Mouse (Mus musculus) c-Kit-positive CD71-positive TER-119-negative erythroid progenitor cells, embryonic 14.5 days (primary cell): ENCODE measurements around the gene Spata31d1d.
"Not testable (repeated sequence)": the region's sequence is repeated elsewhere in the genome, so short reads cannot be mapped to it uniquely, and the experiment has no call there.

Experiments used
- DNase-seq: peaks from one replicate; pipeline ENCODE4 v3.0.0-alpha.2; 2013; ENCODE audit warnings: low read depth

The Spata31d1d gene

DNA sequence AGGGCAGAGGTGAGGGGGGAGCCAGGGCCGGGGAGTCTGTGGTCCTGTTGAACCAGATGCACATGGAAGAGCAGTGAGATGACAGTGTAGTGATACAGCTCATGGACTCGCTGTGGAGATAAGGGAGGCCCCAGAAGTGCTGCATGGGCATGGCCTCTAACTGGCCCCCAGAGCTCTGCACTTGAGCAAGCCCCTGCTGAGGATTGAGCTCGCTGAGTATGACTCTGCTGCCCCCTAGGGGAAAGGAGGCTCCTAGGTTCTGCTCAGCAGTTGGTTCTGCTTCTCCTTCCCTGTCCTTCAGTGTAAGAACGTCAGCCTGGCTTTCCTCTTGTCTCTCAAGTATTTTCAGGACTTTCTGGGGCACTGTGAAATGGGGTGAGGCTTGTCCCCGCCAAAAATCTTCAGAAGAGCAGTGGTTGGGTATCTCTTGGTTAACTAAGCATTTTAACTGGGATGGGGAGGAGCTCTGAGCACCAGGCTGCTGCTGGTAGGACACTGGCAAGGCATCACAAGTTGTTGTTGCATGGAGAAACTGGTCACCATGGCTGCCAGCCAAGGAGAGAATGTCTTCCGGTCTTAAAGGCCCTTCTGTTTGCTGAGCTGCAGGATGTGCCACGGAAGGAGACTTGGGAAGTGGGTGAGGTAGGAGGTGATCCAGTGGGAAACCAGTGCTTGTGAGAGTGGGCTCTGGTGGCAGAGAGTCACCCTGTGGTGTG lies 3.0 kb downstream of the Spata31d1d start:
- peak; percentile 78 for DNase-seq

DNA sequence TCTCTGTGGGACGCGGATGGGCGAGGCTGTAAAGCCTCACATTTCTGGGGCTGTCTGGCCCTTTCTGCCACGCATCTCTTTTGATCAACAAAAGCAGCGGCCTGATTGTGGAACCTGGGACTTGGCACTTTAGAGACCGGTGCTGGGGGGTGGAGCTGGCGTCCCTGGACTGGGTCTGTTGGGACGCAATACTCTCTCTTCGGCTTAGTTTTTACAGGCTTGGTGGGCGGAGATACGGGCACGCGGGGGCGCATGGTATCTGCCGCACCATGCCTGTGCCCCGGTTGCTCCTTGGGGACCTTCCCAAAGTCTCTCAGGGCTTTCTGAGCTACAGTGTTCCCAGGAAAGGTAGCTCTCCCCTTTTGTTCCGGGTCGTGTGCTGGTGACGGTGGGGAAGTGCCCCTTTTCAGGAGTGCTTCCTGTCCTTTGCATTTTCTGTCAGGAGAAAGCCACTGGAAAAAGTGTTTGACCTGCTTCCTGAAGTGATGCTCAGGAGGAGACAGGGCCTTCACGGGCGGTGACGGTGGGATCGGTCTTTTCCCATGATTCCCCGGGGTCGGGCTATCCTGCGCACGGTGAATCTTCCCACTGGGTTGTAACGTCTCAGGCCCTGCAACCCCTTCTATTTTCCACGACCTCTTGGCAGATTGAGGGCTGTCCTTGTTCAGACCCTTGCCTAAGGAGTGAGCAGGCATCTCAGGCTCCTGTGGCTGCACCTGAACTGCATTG lies 5.2 kb downstream of the Spata31d1d start:
- DNase-seq, result no peak

DNA sequence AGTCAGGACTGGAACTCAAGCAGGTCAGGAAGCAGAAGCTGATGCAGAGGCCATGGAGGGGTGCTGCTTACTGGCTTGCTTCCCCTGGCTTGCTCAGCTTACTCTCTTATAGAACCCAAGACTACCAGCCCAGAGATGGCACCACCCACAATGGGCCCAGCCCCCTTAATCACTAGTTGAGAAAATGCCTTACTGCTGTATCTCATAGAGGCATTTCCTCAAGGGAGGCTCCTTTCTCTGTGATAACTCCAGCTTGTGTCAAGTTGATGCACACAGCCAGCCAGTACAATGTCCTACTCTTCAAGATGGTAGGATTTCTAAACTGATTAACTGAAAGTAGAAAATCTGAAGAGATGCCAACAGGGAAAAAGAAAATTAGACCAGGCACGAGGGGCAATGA lies 9.5 kb downstream of the Spata31d1d start:
- DNase-seq, result not testable (repeated sequence)

DNA sequence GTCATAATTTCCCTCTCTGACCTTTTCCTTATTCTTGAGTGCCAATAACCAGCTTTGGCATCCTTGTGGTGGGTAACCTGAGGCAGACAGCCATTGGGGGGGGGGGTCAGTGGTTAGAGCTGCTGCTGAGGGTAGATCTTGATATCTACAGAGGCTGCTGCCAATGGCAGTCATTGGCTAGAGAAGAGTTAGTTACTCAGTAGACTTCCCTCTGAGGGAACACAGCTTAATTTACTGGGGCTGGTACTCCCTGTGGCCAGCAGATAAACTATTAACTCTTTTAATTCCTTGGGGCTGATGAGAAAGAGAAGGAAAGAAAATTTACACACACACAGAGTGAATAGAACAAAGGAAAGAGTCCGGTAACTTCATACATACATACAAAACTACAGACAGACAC lies 12.1 kb downstream of the Spata31d1d start:
- no peak for DNase-seq

DNA sequence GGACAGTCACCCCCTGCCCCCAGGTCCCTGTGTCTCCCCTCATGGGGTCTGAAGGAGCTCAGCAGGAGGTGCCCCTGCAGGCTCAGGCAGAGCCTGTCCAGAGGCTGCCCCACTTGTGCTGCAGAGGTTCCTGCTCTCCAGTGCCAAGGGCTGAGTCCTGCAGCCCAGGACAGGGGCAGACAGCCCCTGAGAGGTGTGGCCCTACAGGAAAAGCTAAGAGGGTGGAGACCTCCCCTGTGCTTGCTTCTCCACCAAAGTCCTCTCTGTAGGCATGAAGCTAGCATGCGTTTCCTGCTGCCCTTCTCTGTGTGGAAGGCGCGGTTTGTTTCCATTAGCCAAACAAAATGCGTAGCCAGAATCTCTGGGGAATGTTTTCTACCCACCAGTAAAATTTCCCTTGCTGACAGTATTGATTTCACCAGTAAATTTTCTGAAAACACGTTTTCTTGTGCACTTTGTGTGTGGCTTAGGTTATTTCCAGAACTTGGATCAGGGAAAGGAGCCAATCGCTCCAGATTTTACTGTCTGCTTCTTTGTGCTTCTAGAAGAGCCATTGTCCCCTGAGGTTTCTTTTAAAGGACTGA lies 12.6 kb downstream of the Spata31d1d start:
- DNase-seq, result not testable (repeated sequence)

DNA sequence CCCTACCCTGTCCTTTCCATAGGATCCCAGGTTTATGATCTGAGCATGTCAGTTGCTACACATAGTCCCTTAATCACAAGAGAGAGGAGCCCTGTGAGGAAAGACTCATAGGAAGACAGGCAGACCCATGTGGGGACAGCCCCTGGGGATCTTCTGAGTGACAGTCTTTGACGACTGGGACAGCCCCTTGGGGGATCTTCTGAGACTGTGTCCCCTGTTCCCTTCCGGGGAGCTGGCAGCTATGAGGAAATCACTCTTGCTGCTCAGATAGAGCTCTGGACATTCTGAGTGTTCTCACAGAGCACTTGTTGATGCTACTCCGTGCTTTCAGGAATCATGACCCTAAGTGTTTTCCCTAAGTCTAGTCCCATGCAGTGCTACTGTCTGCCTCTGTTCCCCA lies 17.8 kb downstream of the Spata31d1d start:
- no peak for DNase-seq

DNA sequence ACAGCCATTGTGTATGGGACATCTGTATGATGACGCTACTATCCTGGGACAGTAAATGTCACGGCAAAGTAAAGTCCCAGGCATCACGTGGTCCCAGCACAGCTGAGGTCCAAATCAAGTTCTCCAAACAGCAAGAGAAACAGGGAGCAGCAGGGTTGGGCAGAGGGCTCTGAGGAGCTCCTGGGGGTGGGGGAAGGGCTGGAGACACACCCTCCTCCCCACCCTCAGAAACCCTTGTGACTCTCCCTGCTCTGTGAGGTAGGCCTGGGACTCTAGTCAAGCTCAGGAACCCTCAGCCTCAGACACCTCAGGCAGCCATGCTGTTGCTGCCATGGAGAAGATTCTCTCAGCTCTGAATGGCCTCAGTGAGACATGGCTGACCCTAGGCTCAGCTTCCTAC lies 19.6 kb downstream of the Spata31d1d start, which contains the start of gene Spata31d1b:
Gene Spata31d1b, plus strand, starts transcription at position 301 of the 400 bp plus-strand sequence.
- DNase-seq, result not testable (repeated sequence)

DNA sequence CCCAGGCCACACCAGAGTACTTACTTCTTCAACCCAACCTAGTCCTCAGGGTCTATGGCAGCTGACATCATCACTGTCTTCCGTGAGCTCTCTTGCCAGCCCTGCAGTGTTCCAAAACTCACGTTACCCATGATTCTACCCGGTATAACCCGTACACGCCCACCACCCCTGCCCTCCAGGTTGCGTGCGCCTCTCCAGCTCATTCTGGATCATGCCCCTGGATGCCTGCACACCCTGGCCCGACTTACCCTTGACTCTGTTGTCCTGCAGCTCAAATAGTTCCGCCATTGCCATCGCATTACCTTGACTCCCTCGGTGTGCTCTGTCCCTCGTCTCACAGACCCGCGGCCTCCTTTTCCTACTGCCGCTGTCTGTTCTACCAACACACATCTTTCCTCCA lies 21.3 kb downstream of the Spata31d1d start, which contains the start of gene Spata31d1a:
Gene Spata31d1a, minus strand, starts transcription at position 101 of the 400 bp plus-strand sequence.
- no peak for DNase-seq

DNA sequence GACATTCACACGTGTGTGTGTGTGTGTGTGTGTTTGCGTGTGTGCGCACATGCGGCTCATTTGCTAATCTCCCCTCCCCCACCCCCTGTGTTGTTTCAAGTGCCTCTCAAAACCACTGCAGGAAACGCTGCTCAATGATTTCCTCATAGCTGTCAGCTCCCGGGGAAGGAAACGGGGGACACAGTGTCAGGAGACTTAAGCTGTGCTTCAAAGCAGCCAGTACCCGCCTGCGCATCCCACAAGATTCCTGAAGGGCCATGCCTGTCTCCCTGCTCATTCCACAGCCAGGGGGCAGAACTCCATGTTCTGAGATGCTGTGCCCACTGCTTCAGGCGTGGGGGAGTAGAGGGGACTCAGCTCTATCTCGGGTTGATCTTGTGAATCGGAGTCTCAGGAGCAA lies 27.0 kb downstream of the Spata31d1d start:
- no peak for DNase-seq

DNA sequence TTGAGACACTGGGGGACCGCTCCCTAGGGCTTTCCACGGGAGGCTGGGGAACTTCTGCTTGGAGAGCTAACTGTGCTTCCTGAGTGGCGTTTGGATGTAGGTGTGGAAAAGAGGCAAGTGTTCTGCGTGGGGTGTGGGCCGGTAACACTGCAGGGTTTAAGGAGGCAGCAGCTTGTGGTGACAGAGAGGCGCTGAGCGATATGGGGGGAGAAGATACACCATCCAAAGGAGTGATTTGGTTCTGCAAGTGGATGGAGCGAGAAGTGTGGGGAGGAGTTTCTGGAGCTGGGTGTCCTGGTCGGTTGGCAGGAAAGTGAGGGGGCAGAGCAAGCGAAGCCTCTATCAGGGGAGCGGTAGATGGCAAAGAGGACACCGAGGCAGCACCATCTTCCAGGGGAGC lies 28.0 kb downstream of the Spata31d1d start:
- no peak for DNase-seq

DNA sequence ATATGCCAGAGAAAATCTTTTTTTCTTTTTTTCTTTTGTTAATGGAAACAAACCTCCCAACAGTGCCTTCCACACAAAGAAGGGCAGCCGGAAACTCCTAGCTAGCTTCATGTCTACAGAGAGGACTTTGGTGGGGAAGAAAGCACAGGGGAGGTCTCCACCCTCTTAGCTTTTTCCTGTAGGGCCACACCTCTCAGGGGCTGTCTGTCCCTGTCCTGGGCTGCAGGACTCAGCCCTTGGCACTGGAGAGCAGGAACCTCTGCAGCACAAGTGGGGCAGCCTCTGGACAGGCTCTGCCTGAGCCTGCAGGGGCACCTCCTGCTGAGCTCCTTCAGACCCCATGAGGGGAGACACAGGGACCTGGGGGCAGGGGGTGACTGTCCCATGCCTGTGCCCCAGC lies 31.4 kb downstream of the Spata31d1d start:
- DNase-seq, result not testable (repeated sequence)

DNA sequence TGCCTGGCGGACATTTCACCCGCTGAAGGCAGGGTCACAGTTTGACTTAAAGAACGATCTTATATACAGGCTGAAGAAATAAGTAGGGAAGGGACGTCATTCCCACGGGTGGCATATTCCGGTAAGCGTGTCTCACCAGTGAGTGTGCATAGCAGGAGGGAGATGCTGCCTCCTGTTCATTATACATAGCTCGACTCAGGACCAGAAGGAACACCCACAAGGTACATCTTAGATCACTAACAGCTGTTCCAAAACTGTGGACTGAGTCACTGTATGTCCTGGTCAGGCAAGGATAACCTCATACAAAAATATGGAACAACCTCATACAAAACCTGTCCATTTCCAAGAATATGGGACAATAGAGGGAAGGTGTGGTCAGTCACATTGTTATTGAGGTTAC lies 32.4 kb downstream of the Spata31d1d start:
- DNase-seq, result no peak

DNA sequence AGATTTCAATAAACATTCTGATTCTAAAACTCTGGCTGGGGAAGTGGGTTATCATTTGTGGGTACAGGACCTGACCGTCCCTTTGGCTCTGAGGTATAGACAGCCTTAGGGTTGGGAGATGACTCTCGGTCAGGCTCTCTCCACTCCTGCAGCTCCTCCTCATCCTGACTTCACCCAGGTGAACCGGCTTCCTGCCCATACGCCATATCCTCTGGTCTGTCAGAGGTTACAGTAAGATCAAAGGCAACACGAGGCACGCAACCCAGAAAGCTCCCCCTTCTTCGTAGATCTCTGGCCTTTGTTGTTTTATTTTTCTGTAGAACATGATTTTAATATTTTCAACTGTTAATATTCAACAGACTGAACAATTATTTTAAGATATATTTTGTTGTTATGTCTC lies 35.8 kb downstream of the Spata31d1d start:
- DNase-seq, result no peak

DNA sequence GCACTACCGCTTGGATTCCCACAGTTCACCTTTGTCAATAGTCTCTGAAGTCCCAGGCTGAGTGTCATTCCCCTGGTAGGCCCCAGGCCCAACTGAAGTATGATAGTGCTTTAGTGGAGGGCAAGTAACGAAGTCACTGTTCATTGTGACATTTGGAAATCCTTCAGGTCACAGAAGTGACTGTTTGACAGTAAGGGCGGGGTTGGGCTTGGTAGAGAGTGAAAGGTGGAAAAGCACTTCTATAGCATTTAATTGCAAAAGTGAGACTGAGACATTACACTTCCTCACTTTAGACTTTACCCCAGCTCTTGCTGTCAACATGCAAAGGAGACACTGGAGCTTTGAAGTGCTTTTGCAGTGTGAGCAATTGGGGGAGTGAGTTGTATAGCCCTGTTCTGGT lies 37.5 kb downstream of the Spata31d1d start, which contains the start of gene 4921517D22Rik:
Gene 4921517D22Rik, minus strand, starts transcription at position 101 of the 400 bp plus-strand sequence.
- no peak for DNase-seq

DNA sequence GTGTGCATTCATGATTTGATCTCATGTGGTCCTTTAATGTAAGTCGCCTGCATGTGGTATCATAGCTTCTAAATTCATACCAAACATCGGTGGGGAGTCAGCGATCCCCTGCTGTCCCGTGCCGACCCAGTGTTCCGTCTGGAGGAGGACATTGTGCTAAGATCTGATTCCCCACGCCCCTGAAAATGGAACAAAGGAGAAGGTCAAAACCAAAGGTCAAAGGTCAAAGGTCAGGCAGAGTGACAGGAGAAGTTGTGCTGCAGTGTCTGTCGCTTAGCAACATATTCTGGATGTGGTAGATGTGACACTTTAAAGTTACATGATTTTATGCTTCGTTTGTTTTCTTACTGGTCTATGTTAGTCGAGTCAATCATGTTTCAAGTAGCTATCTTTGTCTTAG lies 40.1 kb downstream of the Spata31d1d start:
- no peak for DNase-seq

DNA sequence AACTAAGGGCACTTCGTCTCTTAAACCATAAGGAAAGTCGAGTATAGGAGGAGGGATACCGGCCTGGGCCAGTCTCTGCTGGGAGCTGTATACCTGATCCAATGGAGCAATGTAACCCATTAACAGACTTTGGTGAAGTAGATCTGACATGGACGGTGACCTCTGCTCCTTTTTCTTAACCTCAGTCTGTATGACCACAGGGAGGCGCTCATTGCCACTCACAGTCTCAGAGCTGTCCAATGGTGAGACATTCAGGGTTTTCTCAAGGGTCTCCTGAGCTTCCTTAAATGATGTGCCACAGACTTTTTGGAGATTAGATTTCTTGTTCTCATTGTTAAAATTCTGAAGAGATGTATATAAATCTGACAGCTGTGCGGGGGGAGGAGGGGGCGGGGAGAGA lies 41.0 kb downstream of the Spata31d1d start:
- DNase-seq, result no peak

DNA sequence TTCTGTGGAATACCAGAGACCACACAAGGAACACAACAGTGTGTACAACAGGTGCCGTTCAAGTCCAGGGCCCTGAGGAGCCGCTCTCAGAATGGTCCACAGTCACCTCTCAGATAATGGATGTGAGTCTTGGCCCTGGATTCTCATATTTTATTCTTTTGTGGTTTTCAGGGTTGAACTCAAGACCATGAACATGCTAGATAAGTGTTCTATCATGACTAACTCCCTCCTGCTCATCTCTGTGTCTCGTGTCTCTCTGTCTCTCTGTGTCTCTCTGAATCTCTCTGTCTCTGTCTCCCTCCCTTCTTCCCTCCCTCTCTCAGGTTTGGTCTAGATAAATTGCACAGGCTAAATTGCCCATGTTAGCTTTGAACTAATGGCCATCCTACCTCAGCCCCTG lies 41.7 kb downstream of the Spata31d1d start:
- no peak for DNase-seq

DNA sequence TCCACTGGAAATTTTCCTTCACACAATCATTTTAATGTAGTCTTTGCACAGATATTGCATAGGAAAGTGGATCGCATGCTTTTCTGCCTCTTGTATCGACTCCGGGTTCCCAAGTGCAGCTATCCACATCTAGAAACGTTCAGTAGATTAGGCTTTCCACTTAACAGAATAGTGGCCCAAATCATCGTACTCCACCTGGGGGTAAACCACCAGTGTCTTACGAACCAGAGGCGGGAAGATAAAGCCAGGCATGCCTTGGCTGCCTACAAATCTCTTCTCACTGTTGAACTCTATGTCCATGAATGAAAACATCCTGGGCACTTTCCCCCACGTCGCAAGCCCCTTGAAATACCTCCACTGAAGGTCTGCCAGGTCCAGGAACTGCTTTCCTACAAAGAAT lies 42.2 kb downstream of the Spata31d1d start:
- DNase-seq, result no peak

DNA sequence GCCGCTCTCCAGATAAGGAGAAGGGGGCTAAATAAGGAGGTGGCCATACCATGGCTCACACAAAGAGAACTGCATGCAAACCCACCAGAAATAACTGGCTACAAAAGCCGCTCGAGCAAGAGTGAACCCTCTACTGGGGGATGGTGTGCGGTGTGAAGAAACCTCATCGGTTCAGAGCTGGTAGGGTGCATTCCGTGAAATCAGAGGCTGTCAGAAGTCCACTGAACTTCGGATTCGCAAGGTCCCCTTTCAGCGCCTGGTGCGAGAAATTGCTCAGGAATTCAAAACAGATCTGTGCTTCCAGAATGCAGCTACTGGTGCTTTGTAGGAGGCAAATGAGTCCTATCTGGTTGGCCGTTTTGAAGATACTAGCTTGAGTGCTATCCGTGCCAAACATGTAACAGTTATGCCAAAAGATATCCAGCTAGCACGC lies 43.2 kb downstream of the Spata31d1d start:
- no peak for DNase-seq

DNA sequence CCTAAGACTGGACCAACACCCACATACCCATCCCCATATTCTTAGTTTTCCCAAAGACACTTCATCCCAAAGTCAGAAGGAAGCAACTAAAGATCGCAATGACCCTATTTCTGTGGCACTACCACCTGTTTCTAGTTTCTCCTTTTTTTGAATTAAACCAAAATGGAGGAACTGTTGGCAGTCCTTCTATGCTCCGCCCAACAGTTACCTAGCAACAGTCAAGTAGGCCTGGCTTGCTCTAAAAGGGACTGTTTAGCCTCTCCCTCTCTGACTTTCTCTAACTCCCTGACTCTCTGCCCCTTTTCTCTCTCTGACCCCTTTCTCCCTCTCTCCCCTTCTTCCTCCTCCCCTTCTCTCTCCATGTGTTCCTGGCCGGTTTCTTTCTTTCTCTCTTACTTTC lies 46.3 kb downstream of the Spata31d1d start:
- DNase-seq, result no peak

DNA sequence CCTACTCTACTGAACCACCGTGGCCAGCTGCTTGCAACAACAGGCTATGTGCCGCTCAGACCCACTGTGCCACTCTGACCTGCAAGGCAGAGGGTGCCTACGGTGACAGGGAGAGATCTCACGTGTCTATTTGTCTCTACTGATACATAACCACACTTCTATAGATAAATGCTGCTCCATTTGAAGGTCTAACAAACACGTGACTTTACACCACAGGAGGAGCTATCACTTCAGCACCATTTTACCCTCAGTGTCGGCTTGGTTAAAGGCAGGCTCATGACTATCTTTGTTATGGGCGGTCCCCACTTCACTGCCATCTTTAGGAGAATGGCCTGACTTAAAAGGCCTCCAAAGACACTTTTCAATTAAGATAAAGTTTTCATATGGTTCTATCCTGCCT lies 48.9 kb downstream of the Spata31d1d start:
- DNase-seq, result peak; percentile 72

DNA sequence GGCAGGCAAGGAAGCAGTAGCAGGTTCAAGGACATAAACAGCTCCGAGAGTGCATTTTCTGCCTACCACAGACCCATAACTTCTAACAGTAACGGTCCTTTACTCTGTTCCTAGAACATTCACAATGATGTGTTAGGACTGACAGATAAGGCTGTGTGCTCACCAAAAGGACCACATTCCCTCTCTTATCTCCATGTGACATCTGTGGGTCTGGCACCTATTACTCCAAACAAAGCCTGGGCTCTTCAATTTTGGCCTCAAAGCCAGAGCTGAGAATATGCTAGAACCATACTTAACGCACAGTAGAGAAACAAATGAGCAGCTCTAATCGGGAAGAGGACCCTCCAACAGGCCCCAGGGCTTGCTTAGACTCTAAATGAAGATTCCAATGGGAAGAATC lies 51.6 kb downstream of the Spata31d1d start:
- peak; percentile 46 for DNase-seq

DNA sequence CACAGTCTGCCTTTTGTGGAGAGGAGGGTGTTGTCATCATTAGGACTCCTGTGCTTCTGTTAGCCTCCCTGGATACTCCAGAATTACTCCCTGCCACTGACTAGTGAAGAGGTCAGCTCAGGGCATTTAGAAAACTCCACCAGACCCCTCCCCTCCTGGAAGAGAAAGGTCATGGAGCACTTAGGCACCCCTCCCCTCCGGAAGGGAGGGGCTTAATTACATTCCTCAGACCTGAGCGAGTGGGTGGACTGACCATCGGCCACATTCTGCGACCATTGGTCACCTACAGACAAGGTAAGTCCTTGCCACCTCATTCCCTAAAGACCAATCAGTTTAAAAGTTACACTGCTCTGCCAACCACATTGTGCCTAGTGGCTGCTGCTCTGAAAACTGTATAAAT lies 52.2 kb downstream of the Spata31d1d start:
- no peak for DNase-seq
